Mouse (Mus musculus): Measurements from ENCODE around the gene Tmem141. TPM values are rescaled to one million over a fixed set of nuclear protein-coding genes. Genes with fewer than 3 reads are reported as not detected.

The Tmem141 gene
- polyA plus RNA-seq, 1 experiment from 2014 or later = 20.0 TPM

DNA sequence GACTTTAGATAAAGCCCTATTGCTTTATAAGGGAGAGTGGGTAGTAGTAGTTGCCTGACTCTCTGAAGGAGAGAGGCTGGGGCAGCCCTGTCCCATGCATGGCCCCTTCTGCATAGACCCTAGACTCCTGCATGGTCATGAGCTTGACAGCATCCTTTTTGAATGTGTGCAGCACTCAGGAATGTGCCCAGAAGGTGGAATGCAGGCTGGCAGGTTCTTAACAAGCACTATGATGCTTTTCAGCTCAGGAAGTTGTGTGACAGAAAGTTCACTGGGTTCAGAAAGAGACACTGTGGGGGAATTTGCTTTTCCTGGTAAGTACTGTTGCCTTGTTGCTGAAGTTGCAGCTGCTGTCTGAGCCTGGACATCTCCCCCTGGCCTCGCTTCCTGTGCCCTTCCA, 32.7 kb upstream of the Tmem141 start:
- Histone ChIP-seq H3K4me2 (ENCODE audit: low read depth, low read length) (no peak overlapping the region), H3K9ac (ENCODE audit: low read length) (no peak overlapping the region)
- ATAC-seq (replicated peaks; ENCODE audit: extremely low read depth, insufficient read depth, low FRiP score) = no peak

DNA sequence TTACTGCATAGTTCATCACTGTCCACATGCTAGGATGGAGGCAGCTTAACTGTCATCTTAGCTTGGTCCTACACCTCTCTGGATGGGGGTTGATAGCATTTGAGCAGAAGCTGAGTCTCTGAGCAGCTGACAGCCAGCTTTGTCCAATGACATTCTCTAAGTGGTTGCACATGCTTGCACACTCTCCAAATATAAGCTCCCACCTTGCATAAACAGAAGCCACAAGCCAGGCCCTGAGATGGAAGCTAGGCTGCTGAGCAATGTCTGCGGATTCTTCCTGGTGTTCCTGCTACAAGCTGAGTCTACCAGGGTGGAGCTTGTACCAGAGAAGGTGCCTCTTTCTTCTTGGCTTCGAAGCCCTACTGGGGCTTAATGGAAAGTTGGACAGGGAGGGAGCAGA, 31.1 kb upstream of the Tmem141 start, which contains the start of gene Lcn8:
Gene Lcn8, plus strand, starts transcription at position 219 of the 400 bp plus-strand sequence.
- WGBS = 69% methylated on average over 2 of the region's 2 CpGs

More for the DNA sequence above, 32.7 kb upstream of the Tmem141 start:
- H3K9me3 ChIP-seq (replicated peaks; ENCODE audit: control insufficient read depth, low read length) = no peaks in the 10 kb centered on the region
- no peaks in the 10 kb centered on the region for H3K4me1 ChIP-seq (ENCODE audit: control insufficient read depth, insufficient read depth, low read length)
- WGBS = 43% methylated on average over 1 of the region's 1 CpGs
- no peak overlapping the region for H3K4me3 ChIP-seq (ENCODE audit: low read length)
- H3K36me3 ChIP-seq (ENCODE audit: control insufficient read depth, insufficient read depth) = no peaks in the 10 kb centered on the region
- H3K27ac ChIP-seq (ENCODE audit: low read length) = no peak overlapping the region
- H3K27me3 ChIP-seq (ENCODE audit: control insufficient read depth, insufficient read depth, low read length) = 0 out of 2 replicates have a peak, but pooled peaks cover 3% of the 10 kb centered on the region

GRCm38 (mm10) chr2:25639890-25640289, 18.1 kb upstream of the Tmem141 start:
- Histone ChIP-seq H3K4me1 (ENCODE audit: control insufficient read depth, insufficient read depth, low read length) (no peaks in the 10 kb centered on the region), H3K27ac (ENCODE audit: low read length) (no peak overlapping the region), H3K9ac (ENCODE audit: low read length) (no peak overlapping the region), H3K9me3 (replicated peaks; ENCODE audit: control insufficient read depth, low read length) (no peaks in the 10 kb centered on the region), H3K4me2 (ENCODE audit: low read depth, low read length) (no peak overlapping the region), H3K4me3 (ENCODE audit: low read length) (no peak overlapping the region), H3K36me3 (ENCODE audit: control insufficient read depth, insufficient read depth) (no peaks in the 10 kb centered on the region), H3K27me3 (ENCODE audit: control insufficient read depth, insufficient read depth, low read length) (no peaks in the 10 kb centered on the region)
- no peak for ATAC-seq (replicated peaks; ENCODE audit: extremely low read depth, insufficient read depth, low FRiP score)
- 21% methylated on average over 6 of the region's 6 CpGs for WGBS

More for the DNA sequence above, 31.1 kb upstream of the Tmem141 start, which contains the start of gene Lcn8:
- H3K9me3 ChIP-seq (replicated peaks; ENCODE audit: control insufficient read depth, low read length) = no peaks in the 10 kb centered on the region
- no peak within 1 kb of the TSS for H3K4me2 ChIP-seq (ENCODE audit: low read depth, low read length)
- H3K27me3 ChIP-seq (ENCODE audit: control insufficient read depth, insufficient read depth, low read length) = 0 out of 2 replicates have a peak, but pooled peaks cover 3% of the 10 kb centered on the region
- H3K4me3 ChIP-seq (ENCODE audit: low read length) = no peak within 1 kb of the TSS
- H3K9ac ChIP-seq (ENCODE audit: low read length) = no peak within 1 kb of the TSS
- no peaks in the 10 kb centered on the region for H3K36me3 ChIP-seq (ENCODE audit: control insufficient read depth, insufficient read depth)
- H3K4me1 ChIP-seq (ENCODE audit: control insufficient read depth, insufficient read depth, low read length) = no peaks in the 10 kb centered on the region
- no peak within 1 kb of the TSS for H3K27ac ChIP-seq (ENCODE audit: low read length)
- no peak for ATAC-seq (replicated peaks; ENCODE audit: extremely low read depth, insufficient read depth, low FRiP score)

GRCm38 (mm10) chr2:25634046-25634445, 12.2 kb upstream of the Tmem141 start:
- H3K4me3 ChIP-seq (ENCODE audit: low read length) = no peak overlapping the region
- H3K9ac ChIP-seq (ENCODE audit: low read length) = no peak overlapping the region
- WGBS = 47% methylated on average over 1 of the region's 1 CpGs
- H3K27me3 ChIP-seq (ENCODE audit: control insufficient read depth, insufficient read depth, low read length) = no peaks in the 10 kb centered on the region
- no peaks in the 10 kb centered on the region for H3K9me3 ChIP-seq (replicated peaks; ENCODE audit: control insufficient read depth, low read length)
- H3K4me1 ChIP-seq (ENCODE audit: control insufficient read depth, insufficient read depth, low read length) = no peaks in the 10 kb centered on the region
- ATAC-seq (replicated peaks; ENCODE audit: extremely low read depth, insufficient read depth, low FRiP score) = no peak
- H3K4me2 ChIP-seq (ENCODE audit: low read depth, low read length) = no peak overlapping the region
- H3K27ac ChIP-seq (ENCODE audit: low read length) = no peak overlapping the region
- H3K36me3 ChIP-seq (ENCODE audit: control insufficient read depth, insufficient read depth) = no peaks in the 10 kb centered on the region

DNA sequence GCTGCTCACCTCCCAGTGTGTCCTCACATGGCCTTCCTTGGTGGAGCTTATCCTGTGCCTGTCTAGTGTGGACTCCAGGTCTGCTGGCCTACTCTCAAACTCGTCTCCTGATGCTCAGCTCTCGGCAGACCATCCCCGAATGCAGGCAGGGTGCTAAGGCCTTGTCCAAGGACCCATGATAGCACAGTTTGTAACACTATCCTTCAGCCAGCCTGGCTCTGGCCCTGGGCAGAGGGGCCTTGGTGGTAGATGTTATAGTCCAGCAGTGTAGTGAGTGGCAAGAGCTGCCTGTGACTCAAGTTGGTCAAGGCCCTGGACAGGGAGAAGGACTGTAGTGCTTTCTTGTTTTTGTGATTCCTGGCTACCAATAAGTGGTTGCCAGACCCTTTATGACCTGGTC, 11.8 kb upstream of the Tmem141 start:
- Histone ChIP-seq H3K9me3 (replicated peaks; ENCODE audit: control insufficient read depth, low read length) (no peaks in the 10 kb centered on the region), H3K4me1 (ENCODE audit: control insufficient read depth, insufficient read depth, low read length) (no peaks in the 10 kb centered on the region), H3K4me3 (ENCODE audit: low read length) (no peak overlapping the region), H3K27ac (ENCODE audit: low read length) (no peak overlapping the region), H3K9ac (ENCODE audit: low read length) (no peak overlapping the region), H3K27me3 (ENCODE audit: control insufficient read depth, insufficient read depth, low read length) (no peaks in the 10 kb centered on the region), H3K36me3 (ENCODE audit: control insufficient read depth, insufficient read depth) (no peaks in the 10 kb centered on the region), H3K4me2 (ENCODE audit: low read depth, low read length) (no peak overlapping the region)
- ATAC-seq (replicated peaks; ENCODE audit: extremely low read depth, insufficient read depth, low FRiP score) = no peak
- WGBS = 84% methylated on average over 3 of the region's 3 CpGs

- no peaks in the 10 kb centered on the region for H3K9me3 ChIP-seq (replicated peaks; ENCODE audit: control insufficient read depth, low read length)
- no peaks in the 10 kb centered on the region for H3K36me3 ChIP-seq (ENCODE audit: control insufficient read depth, insufficient read depth)
- 44% methylated on average over 4 of the region's 4 CpGs for WGBS
- H3K4me2 ChIP-seq (ENCODE audit: low read depth, low read length) = no peak overlapping the region
- no peak overlapping the region for H3K4me3 ChIP-seq (ENCODE audit: low read length)
- no peaks in the 10 kb centered on the region for H3K27me3 ChIP-seq (ENCODE audit: control insufficient read depth, insufficient read depth, low read length)
- H3K9ac ChIP-seq (ENCODE audit: low read length) = no peak overlapping the region
- no peak overlapping the region for H3K27ac ChIP-seq (ENCODE audit: low read length)
- no peaks in the 10 kb centered on the region for H3K4me1 ChIP-seq (ENCODE audit: control insufficient read depth, insufficient read depth, low read length)
- no peak for ATAC-seq (replicated peaks; ENCODE audit: extremely low read depth, insufficient read depth, low FRiP score)
These were observed 6.9 kb upstream of the Tmem141 start for GRCm38 (mm10) chr2:25628738-25629137.

- WGBS = 67% methylated on average over 6 of the region's 6 CpGs
- no peak within 1 kb of the TSS for H3K4me3 ChIP-seq (ENCODE audit: low read length)
- no peaks in the 10 kb centered on the region for H3K4me1 ChIP-seq (ENCODE audit: control insufficient read depth, insufficient read depth, low read length)
- H3K4me2 ChIP-seq (ENCODE audit: low read depth, low read length) = no peak within 1 kb of the TSS
- no peak within 1 kb of the TSS for H3K27ac ChIP-seq (ENCODE audit: low read length)
- H3K9ac ChIP-seq (ENCODE audit: low read length) = no peak within 1 kb of the TSS
- no peaks in the 10 kb centered on the region for H3K36me3 ChIP-seq (ENCODE audit: control insufficient read depth, insufficient read depth)
- no peaks in the 10 kb centered on the region for H3K27me3 ChIP-seq (ENCODE audit: control insufficient read depth, insufficient read depth, low read length)
- ATAC-seq (replicated peaks; ENCODE audit: extremely low read depth, insufficient read depth, low FRiP score) = no peak
- H3K9me3 ChIP-seq (replicated peaks; ENCODE audit: control insufficient read depth, low read length) = no peaks in the 10 kb centered on the region
These were observed 6.0 kb upstream of the Tmem141 start, which contains the start of gene Fcna for GRCm38 (mm10) chr2:25627811-25628210. Gene Fcna (minus strand): TSS chr2:25628030.

- no peak for ATAC-seq (replicated peaks; ENCODE audit: extremely low read depth, insufficient read depth, low FRiP score)
- 48% methylated on average over 5 of the region's 5 CpGs for WGBS
- no peak overlapping the region for H3K9ac ChIP-seq (ENCODE audit: low read length)
These were observed 4.2 kb upstream of the Tmem141 start for GRCm38 (mm10) chr2:25625986-25626385.

GRCm38 (mm10) chr2:25620852-25621228, 965 bp downstream of the Tmem141 start:
- ATAC-seq (replicated peaks; ENCODE audit: extremely low read depth, insufficient read depth, low FRiP score) = no peak
- Histone ChIP-seq H3K36me3 (ENCODE audit: control insufficient read depth, insufficient read depth) (no peaks in the 10 kb centered on the region), H3K9me3 (replicated peaks; ENCODE audit: control insufficient read depth, low read length) (no peaks in the 10 kb centered on the region), H3K4me3 (ENCODE audit: low read length) (no peak overlapping the region), H3K27me3 (ENCODE audit: control insufficient read depth, insufficient read depth, low read length) (peaks cover 26% of the 10 kb centered on the region), H3K9ac (ENCODE audit: low read length) (no peak overlapping the region), H3K27ac (ENCODE audit: low read length) (no peak overlapping the region), H3K4me1 (ENCODE audit: control insufficient read depth, insufficient read depth, low read length) (peaks cover 11% of the 10 kb centered on the region), H3K4me2 (ENCODE audit: low read depth, low read length) (peak overlapping the region; percentile 92; the same call in 1 of the 2 replicates)
- 70% methylated on average over 4 of the region's 4 CpGs for WGBS

More at GRCm38 (mm10) chr2:25625986-25626385, 4.2 kb upstream of the Tmem141 start:
- H3K4me1 ChIP-seq (ENCODE audit: control insufficient read depth, insufficient read depth, low read length) = peaks cover 7% of the 10 kb centered on the region
- H3K4me2 ChIP-seq (ENCODE audit: low read depth, low read length) = no peak overlapping the region
- H3K27me3 ChIP-seq (ENCODE audit: control insufficient read depth, insufficient read depth, low read length) = no peaks in the 10 kb centered on the region
- no peak overlapping the region for H3K4me3 ChIP-seq (ENCODE audit: low read length)
- no peak overlapping the region for H3K27ac ChIP-seq (ENCODE audit: low read length)
- no peaks in the 10 kb centered on the region for H3K9me3 ChIP-seq (replicated peaks; ENCODE audit: control insufficient read depth, low read length)
- H3K36me3 ChIP-seq (ENCODE audit: control insufficient read depth, insufficient read depth) = no peaks in the 10 kb centered on the region
